Mouse (Mus musculus) MEL-GATA-1-ER (cell line): ENCODE results near the gene Egfl8.

ENCODE experiments used
- DNase-seq: peaks from one replicate; pipeline ENCODE4 v3.0.0-alpha.2; 2012; ENCODE audit warnings: low read depth; ENCODE audit errors: extremely low read depth

The Egfl8 gene

GRCm38 (mm10) chr17:34597566-34598095, 18.1 kb downstream of the Egfl8 start, which contains the start of gene Ager:
Gene Ager, plus strand, starts transcription at chr17:34597862.
- no peak for DNase-seq

- DNase-seq, result no peak
These were observed 19.7 kb downstream of the Egfl8 start for GRCm38 (mm10) chr17:34596098-34596497.

DNA sequence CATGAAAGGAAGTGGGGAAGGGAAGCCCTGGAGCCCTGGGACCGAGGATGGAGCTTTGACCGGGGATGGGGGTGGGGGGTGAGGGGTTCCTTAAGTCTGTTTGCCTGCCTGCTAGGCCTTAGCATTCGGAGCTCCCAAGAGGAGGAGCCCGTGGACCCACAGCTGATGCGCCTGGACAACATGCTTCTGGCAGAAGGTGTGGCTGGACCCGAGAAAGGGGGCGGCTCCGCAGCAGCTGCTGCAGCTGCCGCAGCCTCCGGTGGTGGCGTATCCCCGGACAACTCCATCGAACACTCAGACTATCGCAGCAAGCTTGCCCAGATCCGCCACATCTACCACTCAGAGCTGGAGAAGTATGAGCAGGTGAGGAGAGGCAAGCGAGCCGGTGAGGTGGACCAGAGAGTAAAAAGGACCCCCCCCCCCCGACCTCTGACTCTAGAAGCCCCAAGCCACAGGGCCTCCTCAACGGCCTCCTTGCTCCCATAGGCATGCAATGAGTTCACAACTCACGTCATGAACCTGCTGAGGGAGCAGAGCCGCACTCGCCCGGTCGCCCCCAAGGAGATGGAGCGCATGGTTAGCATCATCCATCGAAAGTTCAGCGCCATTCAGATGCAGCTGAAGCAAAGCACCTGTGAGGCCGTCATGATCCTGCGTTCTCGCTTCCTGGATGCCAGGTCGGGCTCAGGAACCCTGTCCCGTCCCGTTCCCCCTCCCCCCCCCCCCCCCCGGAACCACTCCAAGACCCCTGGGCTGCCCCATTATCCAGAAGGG, 21.8 kb downstream of the Egfl8 start:
- DNase-seq, result no peak

GRCm38 (mm10) chr17:34592581-34593549, 22.9 kb downstream of the Egfl8 start:
- no peak for DNase-seq

- no peak for DNase-seq
These were observed 23.8 kb downstream of the Egfl8 start for GRCm38 (mm10) chr17:34591994-34592375.

- no peak for DNase-seq
These were observed 24.5 kb downstream of the Egfl8 start, which contains the start of gene Pbx2 for GRCm38 (mm10) chr17:34591029-34591993. Gene Pbx2, plus strand, starts transcription at chr17:34591266.

- DNase-seq, result no peak
These were observed 25.4 kb downstream of the Egfl8 start for GRCm38 (mm10) chr17:34590154-34590987.

DNA sequence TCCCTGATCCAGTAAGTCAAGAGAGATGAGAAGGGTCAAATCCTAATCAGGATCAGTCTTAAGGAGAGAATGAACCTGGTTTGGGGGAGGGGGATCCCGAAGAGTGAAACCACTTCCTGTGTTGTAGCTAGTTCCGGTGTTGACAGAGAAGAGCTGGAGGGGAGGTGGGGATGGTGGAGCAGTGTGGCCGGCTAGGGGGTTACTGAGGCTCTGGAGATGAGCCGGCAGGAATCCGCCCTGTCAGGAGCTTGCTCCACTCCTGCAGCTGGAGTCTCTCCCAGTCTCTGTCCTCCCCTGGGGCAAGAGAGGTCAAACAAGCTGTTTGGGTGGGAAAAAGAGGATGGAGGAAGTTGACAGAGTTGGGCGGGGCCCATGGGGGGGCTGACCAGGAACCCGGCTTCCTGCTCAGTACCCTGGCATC, 26.1 kb downstream of the Egfl8 start, which contains the start of gene Gpsm3:
Gene Gpsm3 (plus strand): TSS at position 126 of the 421 bp plus-strand sequence.
- DNase-seq, result no peak

GRCm38 (mm10) chr17:34589206-34589605, 26.6 kb downstream of the Egfl8 start:
- DNase-seq, result no peak

- no peak for DNase-seq
These were observed 27.0 kb downstream of the Egfl8 start for GRCm38 (mm10) chr17:34588767-34589166.

- DNase-seq, result no peak
These were observed 28.0 kb downstream of the Egfl8 start for GRCm38 (mm10) chr17:34587814-34588213.

GRCm38 (mm10) chr17:34587423-34587811, 28.4 kb downstream of the Egfl8 start:
- DNase-seq, result peak; percentile 63

DNA sequence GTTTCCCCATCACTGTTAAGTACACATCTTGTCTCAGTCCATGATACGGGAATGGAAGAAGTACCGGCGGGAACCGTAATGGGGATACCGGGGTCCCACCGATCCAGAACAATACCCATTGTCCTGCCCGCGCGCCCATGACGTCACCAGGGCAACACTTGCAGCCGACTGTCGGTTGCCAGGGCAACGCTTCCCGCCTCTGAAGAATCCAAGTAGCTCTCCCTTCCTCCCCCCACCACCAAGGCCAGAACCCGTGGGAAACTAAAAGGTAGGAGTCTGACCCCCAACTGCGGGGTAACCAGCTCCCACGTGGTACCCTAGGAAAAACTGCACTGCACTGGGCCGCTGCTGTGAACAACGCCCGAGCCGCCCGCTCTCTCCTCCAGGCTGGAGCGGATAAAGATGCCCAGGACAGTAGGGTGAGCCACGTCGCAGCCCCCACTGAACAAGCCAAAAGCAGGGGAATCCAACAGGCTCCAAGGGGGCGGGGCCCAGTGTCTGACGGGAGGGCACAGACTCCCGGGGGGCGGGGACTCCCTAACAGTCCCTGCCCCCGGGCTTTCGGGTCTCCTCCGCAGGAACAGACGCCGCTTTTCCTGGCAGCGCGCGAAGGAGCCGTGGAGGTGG, 28.9 kb downstream of the Egfl8 start:
- no peak for DNase-seq

- DNase-seq, result no peak
These were observed 29.6 kb downstream of the Egfl8 start for GRCm38 (mm10) chr17:34585877-34586771.

GRCm38 (mm10) chr17:34585121-34585520, 30.6 kb downstream of the Egfl8 start:
- no peak for DNase-seq

DNA sequence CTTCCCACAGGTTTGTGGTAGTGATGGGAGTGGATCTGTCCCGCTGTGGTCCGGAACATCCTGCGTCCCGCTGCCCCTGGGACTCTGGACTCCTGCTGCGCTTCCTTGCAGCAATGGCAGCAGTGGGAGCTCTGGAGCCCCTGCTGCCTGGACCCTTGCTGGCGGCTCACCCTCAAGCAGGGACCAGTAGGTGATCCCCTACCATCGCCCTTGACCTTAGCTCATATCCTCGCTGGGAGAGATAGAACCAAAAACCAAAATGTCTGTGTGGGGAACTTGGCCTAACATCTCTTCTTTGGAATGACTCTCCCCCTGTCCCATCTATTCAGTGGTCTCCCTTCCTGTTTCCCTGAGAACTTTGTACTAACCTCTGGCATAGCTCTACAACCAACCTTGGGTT, 32.0 kb downstream of the Egfl8 start:
- DNase-seq, result no peak

GRCm38 (mm10) chr17:34583397-34583796, 32.4 kb downstream of the Egfl8 start:
- no peak for DNase-seq

DNA sequence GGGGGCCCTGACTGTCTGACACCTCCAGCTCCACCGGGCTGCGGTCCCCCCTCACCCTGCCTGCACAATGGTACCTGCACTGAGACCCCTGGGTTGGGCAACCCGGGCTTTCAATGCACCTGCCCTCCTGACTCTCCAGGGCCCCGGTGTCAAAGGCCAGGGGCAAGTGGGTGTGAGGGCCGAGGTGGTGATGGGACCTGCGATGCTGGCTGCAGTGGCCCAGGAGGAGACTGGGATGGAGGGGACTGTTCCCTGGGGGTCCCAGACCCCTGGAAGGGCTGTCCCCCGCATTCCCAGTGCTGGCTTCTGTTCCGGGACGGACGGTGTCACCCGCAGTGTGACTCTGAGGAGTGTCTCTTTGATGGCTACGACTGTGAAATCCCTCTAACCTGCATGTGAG, 33.2 kb downstream of the Egfl8 start:
- DNase-seq, result no peak
